In genomic region chr9:77806426-77806825, GRCm38 (mm10) we compare ENCODE assay signal across 8 mouse cellular contexts. TPM values are rescaled to one million over a fixed set of nuclear protein-coding genes. Genes with fewer than 3 reads are reported as not detected.
DNase-seq lines count a peak whose midpoint lies in the region; ATAC-seq and TF ChIP-seq lines count a peak whose summit lies in the region.

No protein-coding gene starts in this region.

- no peaks in the 10 kb centered on the region for H3K27me3 ChIP-seq in kidney, postnatal 0 days (ENCODE audit: insufficient read depth, low read length)
- no peaks in the 10 kb centered on the region for H3K27me3 ChIP-seq in erythroblast, embryonic 14.5 days (ENCODE audit: control insufficient read depth)
- H3K27me3 ChIP-seq in limb, embryonic 10.5 days (ENCODE audit: low read depth, poor library complexity, severe bottlenecking) = no peaks in the 10 kb centered on the region
- no peaks in the 10 kb centered on the region for H3K27me3 ChIP-seq in neural tube, embryonic 12.5 days (replicated peaks)

- H3K4me1 ChIP-seq in kidney, postnatal 0 days (replicated peaks; ENCODE audit: insufficient read depth, low read length) = peaks cover 6% of the 10 kb centered on the region; the same call in 1 of the 2 replicates
- H3K4me1 ChIP-seq in erythroblast, embryonic 14.5 days (ENCODE audit: control insufficient read depth) = peaks cover 3% of the 10 kb centered on the region
- H3K4me1 ChIP-seq in limb, embryonic 10.5 days = 0 out of 2 replicates have a peak, but pooled peaks cover 5% of the 10 kb centered on the region
- H3K4me1 ChIP-seq in neural tube, embryonic 12.5 days = no peaks in the 10 kb centered on the region

- H3K9ac ChIP-seq in kidney, postnatal 0 days (ENCODE audit: low read depth, low read length) = peak overlapping the region; percentile 49; the same call in 1 of the 2 replicates
- H3K9ac ChIP-seq in neural tube, embryonic 12.5 days = no peak overlapping the region

- ATAC-seq in kidney, postnatal 0 days (replicated peaks; ENCODE audit: low FRiP score, low read depth) = peak; percentile 46; the same call in 1 of the 2 replicates
- peak; percentile 54 for ATAC-seq in neural tube, embryonic 12.5 days (ENCODE audit: low FRiP score, low read depth)

- H3K4me2 ChIP-seq in kidney, postnatal 0 days (ENCODE audit: low read length) = peak overlapping the region; percentile 61
- H3K4me2 ChIP-seq in neural tube, embryonic 12.5 days (replicated peaks) = peak overlapping the region; percentile 48

- no peak for DNase-seq in kidney, postnatal 0 days (ENCODE audit: low spot score)
- no peak for DNase-seq in kidney, adult 11 months
- no peak for DNase-seq in limb, embryonic 10.5 days (ENCODE audit: low spot score)
- DNase-seq in urinary bladder, postnatal 10 days (ENCODE audit: low spot score) = no peak
- DNase-seq in yolk sac, embryonic 10.5 days (ENCODE audit: low spot score) = no peak
- DNase-seq in T-cell, adult 2 months (ENCODE audit: low spot score) = no peak

- no peaks in the 10 kb centered on the region for H3K36me3 ChIP-seq in kidney, postnatal 0 days (ENCODE audit: insufficient read depth, low read length)
- no peaks in the 10 kb centered on the region for H3K36me3 ChIP-seq in erythroblast, embryonic 14.5 days (ENCODE audit: control insufficient read depth)
- H3K36me3 ChIP-seq in limb, embryonic 10.5 days = no peaks in the 10 kb centered on the region
- no peaks in the 10 kb centered on the region for H3K36me3 ChIP-seq in neural tube, embryonic 12.5 days

- H3K27ac ChIP-seq in kidney, postnatal 0 days = 0 out of 2 replicates have a peak overlapping the region, but pooled peaks have one; percentile 37
- H3K27ac ChIP-seq in limb, embryonic 10.5 days = peak overlapping the region; percentile 78
- no peak overlapping the region for H3K27ac ChIP-seq in neural tube, embryonic 12.5 days

- TF ChIP-seq CTCF in kidney, postnatal 0 days (IDR thresholded peaks at IDR 0.05; ENCODE audit: low read depth) = no peak

- 37% methylated on average over 3 of the region's 3 CpGs for WGBS in kidney, postnatal 0 days
- 49% methylated on average over 3 of the region's 3 CpGs for WGBS in limb, embryonic 10.5 days
- 52% methylated on average over 3 of the region's 3 CpGs for WGBS in neural tube, embryonic 12.5 days

- no peaks in the 10 kb centered on the region for H3K9me3 ChIP-seq in kidney, postnatal 0 days (replicated peaks; ENCODE audit: low read length)
- H3K9me3 ChIP-seq in erythroblast, embryonic 14.5 days (ENCODE audit: control insufficient read depth, low read length) = no peaks in the 10 kb centered on the region
- no peaks in the 10 kb centered on the region for H3K9me3 ChIP-seq in limb, embryonic 10.5 days (replicated peaks)
- H3K9me3 ChIP-seq in neural tube, embryonic 12.5 days = no peaks in the 10 kb centered on the region

- peak overlapping the region; percentile 30 for H3K4me3 ChIP-seq in kidney, postnatal 0 days (replicated peaks; ENCODE audit: low read depth, low read length)
- peak overlapping the region; percentile 34 for H3K4me3 ChIP-seq in erythroblast, embryonic 14.5 days (replicated peaks)
- peak overlapping the region; percentile 35; the same call in 1 of the 2 replicates for H3K4me3 ChIP-seq in limb, embryonic 10.5 days
- no peak overlapping the region for H3K4me3 ChIP-seq in neural tube, embryonic 12.5 days

RNA-seq across cellular contexts. Expression of gene Gclc, which starts 52.1 kb away (rescaled TPM):
- polyA plus RNA-seq in kidney, postnatal 0 days (2015; fragmentation: Nextera tagmentation; extraction: Ambion mirVana) = 41.7 and 44.6 TPM in 2 replicates
- polyA plus RNA-seq in erythroblast, embryonic 14.5 days (2012) = 3.6 and 4.2 TPM in 2 replicates
- 12.6 and 12.9 TPM in 2 replicates for polyA plus RNA-seq in limb, embryonic 10.5 days (2016; fragmentation: Nextera tagmentation; extraction: Ambion mirVana)
- polyA plus RNA-seq in neural tube, embryonic 12.5 days (2016; fragmentation: Nextera tagmentation; extraction: Ambion mirVana) = 20.5 and 23.9 TPM in 2 replicates
